Mouse (Mus musculus): ENCODE measurements around the gene Slc12a8.

DNA sequence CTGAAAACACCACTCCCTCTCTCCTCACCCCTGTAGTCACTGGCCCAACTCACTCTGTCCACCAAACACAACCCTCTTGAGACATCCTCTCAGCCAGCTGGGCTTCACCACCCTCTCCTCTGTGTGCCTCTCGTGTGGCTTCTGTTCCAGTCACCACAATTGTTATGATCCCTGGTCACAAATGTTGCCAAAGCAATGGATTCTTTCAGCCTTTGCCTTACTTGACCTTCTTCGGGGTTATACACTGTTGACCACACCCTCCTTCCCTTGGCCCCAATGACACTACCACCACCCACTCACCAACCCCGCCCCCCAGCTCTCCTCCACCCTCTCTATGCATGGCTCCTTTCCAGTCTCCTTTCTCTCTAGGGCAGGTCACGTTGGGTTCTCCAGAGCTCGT lies 160.8 kb downstream of the Slc12a8 start:
- TF ChIP-seq EP300 (IDR thresholded peaks at IDR 0.05; ENCODE audit: low read depth), result no peak
- no peak for TF ChIP-seq CTCF (IDR thresholded peaks at IDR 0.05; ENCODE audit: low read depth)

Measured in heart, postnatal 0 days (tissue).